Comparison of ENCODE assay signal across 16 mouse cellular contexts in the genomic region with DNA sequence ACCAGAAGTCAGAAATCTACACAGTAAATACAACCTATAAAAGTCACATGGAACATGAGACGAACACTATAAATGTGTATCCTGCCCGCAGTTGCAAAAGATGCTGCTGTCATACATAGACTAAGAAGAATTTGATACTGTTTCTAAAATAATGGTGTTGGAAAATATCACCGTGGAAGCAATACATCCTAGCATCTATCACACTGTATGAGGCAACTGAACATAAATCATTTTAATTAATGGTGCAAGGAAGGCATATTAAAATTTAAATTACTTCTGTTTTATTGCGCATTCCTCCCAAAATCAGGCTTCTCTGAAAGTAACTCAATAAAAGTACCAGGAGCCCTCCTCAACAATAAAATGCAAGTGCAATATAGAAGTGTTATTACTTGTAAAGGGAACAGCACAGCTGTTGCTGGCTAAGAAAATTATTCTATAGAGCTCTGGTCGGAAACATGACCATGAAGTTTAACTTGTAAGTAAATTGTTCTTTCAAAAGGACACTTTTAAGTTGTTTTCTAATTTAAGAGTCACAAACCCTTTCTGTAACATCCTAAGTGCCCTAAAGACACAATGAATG.
"Had no signal": no experiment of that assay in that cellular context is flagged by ENCODE, and none has a peak within 500 bp of the region (broad histone marks: within the 10 kb centered on the region; RNA-seq: fewer than 3 reads in every experiment).

No protein-coding gene starts in this region.

- H3K27ac ChIP-seq: midbrain, embryonic 10.5 days; midbrain, embryonic 12.5 days; neural tube, embryonic 13.5 days; neural tube, embryonic 15.5 days had no signal

- H3K9me3 ChIP-seq: midbrain, embryonic 10.5 days; midbrain, embryonic 12.5 days; neural tube, embryonic 13.5 days; neural tube, embryonic 15.5 days had no signal

- DNase-seq: lung, adult 18-20 months; lung, postnatal 10 days; lung, postnatal 4 days; midbrain, embryonic 14.5 days; retina, postnatal 1 day; right cerebral cortex, adult 18-20 months; spleen, adult 18-20 months; thymus, adult 18-20 months; thymus, postnatal 36 days had no signal

- H3K4me1 ChIP-seq: midbrain, embryonic 10.5 days; midbrain, embryonic 12.5 days; neural tube, embryonic 13.5 days; neural tube, embryonic 15.5 days had no signal

- H3K36me3 ChIP-seq: midbrain, embryonic 12.5 days; neural tube, embryonic 13.5 days; neural tube, embryonic 15.5 days had no signal

- H3K9ac ChIP-seq: lung, embryonic 14.5 days; midbrain, embryonic 12.5 days; neural tube, embryonic 13.5 days; neural tube, embryonic 15.5 days had no signal

- H3K4me2 ChIP-seq: lung, embryonic 14.5 days; midbrain, embryonic 12.5 days; neural tube, embryonic 13.5 days; neural tube, embryonic 15.5 days had no signal

- H3K27me3 ChIP-seq: midbrain, embryonic 12.5 days; neural tube, embryonic 13.5 days; neural tube, embryonic 15.5 days had no signal

- H3K4me3 ChIP-seq: midbrain, embryonic 10.5 days; midbrain, embryonic 12.5 days; myocyte; neural tube, embryonic 13.5 days; neural tube, embryonic 15.5 days had no signal

- ATAC-seq: midbrain, embryonic 16.5 days had no signal
